Mouse (Mus musculus) embryonic fibroblast, embryonic 13.5 days (primary cell): Measurements from ENCODE around the gene Map3k10. TPM values are rescaled to one million over a fixed set of nuclear protein-coding genes. Genes with fewer than 3 reads are reported as not detected.

Source experiments
- H3K27ac ChIP-seq: 2 replicates; pipeline ENCODE4 v1.5.1; 2012; ENCODE audit warnings: low read length, control low read depth, inconsistent platforms; ENCODE audit not compliant: insufficient read depth
- H3K4me1 ChIP-seq: 2 replicates; pipeline ENCODE4 v1.6.1; 2011; ENCODE audit warnings: low read length; ENCODE audit not compliant: control insufficient read depth, insufficient read depth
- H3K4me3 ChIP-seq: 2 replicates; pipeline ENCODE4 v1.5.1; 2011; ENCODE audit warnings: mild to moderate bottlenecking, control low read depth, low read length; ENCODE audit not compliant: insufficient read depth
- CTCF ChIP-seq: IDR thresholded peaks from 2 replicates; pipeline ENCODE4 v1.5.1; 2011; ENCODE audit warnings: mild to moderate bottlenecking, control low read depth, low read length, moderate library complexity, borderline replicate concordance; ENCODE audit not compliant: insufficient read depth
- POLR2A ChIP-seq: IDR thresholded peaks from 2 replicates; pipeline ENCODE4 v1.6.1; 2011; ENCODE audit warnings: low read depth, mild to moderate bottlenecking, control low read depth, low read length, moderate library complexity
- polyA plus RNA-seq: library from polyadenylated mRNA; stranded (reverse); fragments of >200 nt; gene quantifications from 2 replicates; pipeline ENCODE4 v1.2.4, GENCODE M21; 2011; ENCODE audit warnings: low read depth; ENCODE audit not compliant: missing spikeins, insufficient read length

Gene Map3k10
- 26.2 and 28.1 TPM in 2 replicates for polyA plus RNA-seq

- Histone ChIP-seq H3K27ac (peak within 1 kb of the TSS; percentile 76), H3K4me3 (peak within 1 kb of the TSS; percentile 57), H3K4me1 (peaks cover 5% of the 10 kb centered on the region; the same call in 1 of the 2 replicates)
- no peak for TF ChIP-seq CTCF
- peak; percentile 65 for TF ChIP-seq POLR2A
Observed at GRCm38 (mm10) chr7:27674522-27675221, at the start of gene Map3k10. Map3k10 (minus strand) TSS chr7:27674598.

- Histone ChIP-seq H3K27ac (no peak overlapping the region), H3K4me3 (no peak overlapping the region), H3K4me1 (no peaks in the 10 kb centered on the region)
- TF ChIP-seq CTCF (no peak), POLR2A (no peak)
Observed at GRCm38 (mm10) chr7:27721951-27722350, 47.6 kb upstream of the Map3k10 start.

DNA sequence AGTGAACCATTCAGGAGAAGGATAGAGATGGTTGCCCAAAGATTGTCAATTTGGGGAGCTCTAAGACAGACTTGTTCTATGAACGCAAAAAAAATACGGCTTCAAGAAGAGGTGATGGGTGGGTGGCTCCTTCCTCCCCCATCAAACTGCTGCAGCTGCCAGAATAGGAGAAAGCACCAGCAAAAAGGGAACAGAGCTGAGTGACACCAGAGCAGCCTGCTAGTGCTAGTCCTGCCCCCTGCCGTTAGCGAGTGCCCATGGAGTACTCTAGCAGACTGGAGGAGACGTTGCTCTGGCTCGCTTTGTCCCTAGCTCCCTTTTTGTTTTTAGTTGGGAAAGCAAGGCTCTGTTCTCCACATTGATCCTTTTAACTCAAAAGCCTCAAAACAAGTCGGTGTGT is 36.0 kb upstream of the Map3k10 start:
- Histone ChIP-seq H3K4me3 (no peak overlapping the region), H3K27ac (no peak overlapping the region), H3K4me1 (no peaks in the 10 kb centered on the region)
- TF ChIP-seq CTCF: no peak
- TF ChIP-seq POLR2A: no peak

DNA sequence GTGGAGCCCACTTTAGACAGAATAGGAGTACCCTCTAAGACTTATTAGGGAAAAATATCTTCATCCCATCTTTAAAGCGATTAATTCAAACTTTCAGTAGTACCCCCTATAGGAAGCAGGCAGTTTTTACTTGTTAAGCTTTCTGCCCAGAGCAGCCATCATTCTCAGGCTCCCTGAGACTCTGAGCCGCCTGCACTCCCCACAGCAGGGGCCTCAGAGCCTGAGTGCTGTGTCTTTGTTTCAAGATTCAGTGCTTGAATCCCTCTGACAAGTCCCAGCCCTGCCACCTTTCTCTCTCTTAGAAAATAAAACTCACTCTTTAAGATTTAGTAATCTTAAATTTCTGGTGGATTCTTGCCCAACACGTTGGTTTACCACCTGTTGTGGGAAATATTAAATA is 22.3 kb upstream of the Map3k10 start:
- no peaks in the 10 kb centered on the region for H3K4me1 ChIP-seq
- no peak overlapping the region for H3K27ac ChIP-seq
- no peak overlapping the region for H3K4me3 ChIP-seq
- no peak for TF ChIP-seq CTCF
- TF ChIP-seq POLR2A: no peak

- no peaks in the 10 kb centered on the region for H3K4me1 ChIP-seq
- peak; percentile 63 for TF ChIP-seq CTCF
- TF ChIP-seq POLR2A: no peak
- no peak overlapping the region for H3K27ac ChIP-seq
- H3K4me3 ChIP-seq: no peak overlapping the region
Observed at GRCm38 (mm10) chr7:27691076-27691475, 16.7 kb upstream of the Map3k10 start.

GRCm38 (mm10) chr7:27688815-27689612 is 14.6 kb upstream of the Map3k10 start, which contains the start of gene Zfp607b:
Zfp607b (plus strand) TSS chr7:27689340.
- Histone ChIP-seq H3K27ac (peak within 1 kb of the TSS; percentile 4; the same call in 1 of the 2 replicates), H3K4me1 (no peaks in the 10 kb centered on the region), H3K4me3 (peak within 1 kb of the TSS; percentile 72)
- TF ChIP-seq CTCF: no peak
- TF ChIP-seq POLR2A: peak; percentile 64

DNA sequence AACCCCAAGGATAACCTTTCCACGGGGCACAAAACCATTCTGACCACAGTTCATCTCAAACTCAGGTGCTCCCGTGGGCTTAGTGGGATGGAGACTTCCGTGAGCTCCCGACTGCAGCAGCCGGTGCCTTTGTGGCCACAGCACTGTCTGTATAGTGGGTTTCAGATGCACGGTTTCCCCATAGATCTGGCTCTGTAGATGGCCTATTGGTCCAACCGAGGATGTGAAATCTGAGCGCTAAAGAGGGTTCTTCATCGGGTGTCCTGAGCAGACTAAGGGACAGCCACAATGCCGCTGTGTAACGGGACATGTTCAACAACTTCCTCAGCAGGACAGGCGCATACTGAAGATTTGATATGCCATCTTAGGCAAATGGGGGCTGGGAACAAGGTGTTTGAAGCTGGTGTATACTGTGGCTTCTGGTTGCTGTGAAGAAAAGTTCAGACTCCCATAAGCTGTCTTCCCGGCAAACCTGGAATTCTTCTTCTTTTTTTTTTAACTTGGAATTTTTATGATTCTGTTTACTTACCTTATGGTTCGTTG is 13.9 kb upstream of the Map3k10 start:
- Histone ChIP-seq H3K4me1 (peaks cover 2% of the 10 kb centered on the region; the same call in 1 of the 2 replicates), H3K4me3 (peak overlapping the region; percentile 72), H3K27ac (no peak overlapping the region)
- TF ChIP-seq CTCF (no peak), POLR2A (no peak)

DNA sequence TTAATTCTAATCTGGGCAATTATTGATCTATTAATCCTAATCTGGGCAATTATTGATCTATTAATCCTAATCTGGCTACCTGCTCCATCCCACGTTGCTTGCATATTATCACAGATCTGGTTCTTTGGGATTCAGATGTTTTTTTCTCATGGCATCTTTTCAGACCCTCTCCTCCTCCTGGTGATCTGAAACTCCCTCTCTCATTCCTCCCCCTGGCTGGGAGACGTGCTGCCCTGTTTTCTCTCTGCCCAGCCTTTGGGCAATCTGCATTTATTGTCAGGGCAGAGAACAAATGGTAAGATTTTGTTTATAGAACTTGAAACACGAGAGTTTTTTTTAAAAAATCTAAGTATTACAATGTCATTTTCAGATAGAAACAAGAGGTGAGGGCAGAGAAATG is 13.4 kb upstream of the Map3k10 start:
- no peak overlapping the region for H3K27ac ChIP-seq
- H3K4me3 ChIP-seq: no peak overlapping the region
- H3K4me1 ChIP-seq: peaks cover 4% of the 10 kb centered on the region; the same call in 1 of the 2 replicates
- TF ChIP-seq POLR2A (no peak), CTCF (no peak)

GRCm38 (mm10) chr7:27687043-27687442 is 12.6 kb upstream of the Map3k10 start:
- Histone ChIP-seq H3K4me3 (no peak overlapping the region), H3K4me1 (peaks cover 10% of the 10 kb centered on the region; the same call in 1 of the 2 replicates), H3K27ac (no peak overlapping the region)
- TF ChIP-seq POLR2A: no peak
- TF ChIP-seq CTCF: no peak

DNA sequence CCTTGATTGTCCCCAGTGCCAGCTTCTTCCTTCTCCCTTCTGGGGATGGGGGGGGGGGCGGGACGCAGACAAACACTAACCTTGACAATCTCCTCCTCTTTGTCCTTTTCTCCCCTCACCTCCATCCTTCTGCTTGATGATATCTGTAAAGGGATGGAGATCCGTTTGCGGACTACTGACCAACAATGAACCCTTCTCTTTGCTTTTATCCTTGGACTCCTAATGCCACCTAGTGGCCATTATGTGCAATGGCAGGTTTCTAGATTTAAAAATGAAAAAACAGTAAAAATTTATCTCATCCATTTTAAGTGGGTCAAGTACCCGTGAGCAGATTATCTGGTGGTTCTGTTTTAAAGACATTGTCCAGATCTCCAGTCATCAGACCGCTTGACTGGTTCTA is 11.3 kb upstream of the Map3k10 start:
- Histone ChIP-seq H3K4me1 (peaks cover 10% of the 10 kb centered on the region; the same call in 1 of the 2 replicates), H3K27ac (no peak overlapping the region), H3K4me3 (no peak overlapping the region)
- TF ChIP-seq CTCF: no peak
- TF ChIP-seq POLR2A: no peak
